Mouse (Mus musculus) forebrain, embryonic 14.5 days (tissue): Measurements from ENCODE around the gene Naaladl2. TPM values are rescaled to one million over a fixed set of nuclear protein-coding genes. Genes with fewer than 3 reads are reported as not detected.
"Not testable (repeated sequence)": the region's sequence is repeated elsewhere in the genome, so short reads cannot be mapped to it uniquely, and the experiment has no call there.

Experiments used
- ATAC-seq: fragments of 200-750 bp; cut with Nextera tagmentation; 2 replicates; pipeline ENCODE4 v1.8.0; 2017; ENCODE audit warnings: mild to moderate bottlenecking, moderate library complexity
- DNase-seq: peaks from one replicate; pipeline ENCODE4 v3.0.0-alpha.2; 2015; ENCODE audit warnings: low spot score
- H3K27ac ChIP-seq: fragments of 300-500 bp; sonication (generic); 2 replicates; pipeline ENCODE4 v1.5.1; 2014; ENCODE audit warnings: low read depth, mild to moderate bottlenecking, control low read depth, low read length, moderate library complexity
- H3K27me3 ChIP-seq: fragments of 300-500 bp; sonication (generic); replicated peaks from 2 replicates; pipeline ENCODE4 v1.6.1; 2014; ENCODE audit warnings: low read length, control low read depth, mixed read lengths; ENCODE audit not compliant: control insufficient read depth, insufficient read depth
- H3K36me3 ChIP-seq: fragments of 300-500 bp; sonication (generic); 2 replicates; pipeline ENCODE4 v1.6.1; 2014; ENCODE audit warnings: low read length, control low read depth; ENCODE audit not compliant: control insufficient read depth, insufficient read depth
- H3K4me1 ChIP-seq: fragments of 300-500 bp; sonication (generic); 2 replicates; pipeline ENCODE4 v1.6.1; 2014; ENCODE audit warnings: antibody characterized with exemption, low read length, control low read depth; ENCODE audit not compliant: control insufficient read depth, insufficient read depth
- H3K4me2 ChIP-seq: fragments of 300-500 bp; sonication (generic); 2 replicates; pipeline ENCODE4 v1.6.1; 2014; ENCODE audit warnings: mild to moderate bottlenecking, control low read depth, low read length
- H3K4me3 ChIP-seq: fragments of 300-500 bp; sonication (generic); 2 replicates; pipeline ENCODE4 v1.5.1; 2014; ENCODE audit warnings: low read depth, low read length, control low read depth
- H3K9ac ChIP-seq: fragments of 300-500 bp; sonication (generic); 2 replicates; pipeline ENCODE4 v1.6.1; 2014; ENCODE audit warnings: mild to moderate bottlenecking, low read length, control low read depth, moderate library complexity
- H3K9me3 ChIP-seq: fragments of 300-500 bp; sonication (generic); replicated peaks from 2 replicates; pipeline ENCODE4 v1.6.1; 2016; ENCODE audit warnings: low read length, control low read depth, mixed read lengths; ENCODE audit not compliant: control insufficient read depth
- WGBS: fragments of 180-500 bp; shearing (Covaris S2); extraction: QIAGEN DNeasy Blood & Tissue Kit; methylation state at CpG from one replicate; pipeline ENCODE4 v1.1.7; 2014; 5-methylcytosine and 5-hydroxymethylcytosine counted together
- polyA plus RNA-seq: library from polyadenylated mRNA; unstranded; fragments of >200 nt; fragmentation: Nextera tagmentation; extraction: Ambion mirVana; gene quantifications from 2 replicates; pipeline ENCODE4 v1.2.1, GENCODE M21; 2014

Naaladl2 gene
- polyA plus RNA-seq, 1 experiment from 2014 or later, result 0.30 TPM

GRCm38 (mm10) chr3:25010751-25011150 lies 133.3 kb downstream of the Naaladl2 start:
- Histone ChIP-seq H3K27ac (no peak overlapping the region), H3K4me1 (no peaks in the 10 kb centered on the region), H3K4me2 (no peak overlapping the region), H3K4me3 (no peak overlapping the region), H3K9ac (no peak overlapping the region), H3K36me3 (no peaks in the 10 kb centered on the region), H3K9me3 (no peaks in the 10 kb centered on the region), H3K27me3 (no peaks in the 10 kb centered on the region)
- DNase-seq (peak; percentile 54), ATAC-seq (peak; percentile 72; the same call in 1 of the 2 replicates)
- WGBS, result 55% methylated on average over 1 of the region's 1 CpGs

- H3K36me3 ChIP-seq, DNase-seq, H3K4me3 ChIP-seq, H3K27me3 ChIP-seq, H3K9me3 ChIP-seq, H3K4me2 ChIP-seq, ATAC-seq, H3K9ac ChIP-seq, H3K4me1 ChIP-seq, H3K27ac ChIP-seq: not testable (repeated sequence)
- 10% methylated on average over 2 of the region's 2 CpGs for WGBS
Measured at GRCm38 (mm10) chr3:25006802-25007201, 137.3 kb downstream of the Naaladl2 start.

- Histone ChIP-seq H3K27ac (no peak overlapping the region), H3K36me3 (no peaks in the 10 kb centered on the region), H3K27me3 (no peaks in the 10 kb centered on the region), H3K4me2 (no peak overlapping the region), H3K4me1 (no peaks in the 10 kb centered on the region), H3K9me3 (no peaks in the 10 kb centered on the region), H3K4me3 (no peak overlapping the region), H3K9ac (no peak overlapping the region)
- WGBS, result 16% methylated on average over 2 of the region's 2 CpGs
- peak; percentile 60; the same call in 1 of the 2 replicates for ATAC-seq
- peak; percentile 69 for DNase-seq
Measured at GRCm38 (mm10) chr3:24992577-24992976, 151.5 kb downstream of the Naaladl2 start.

GRCm38 (mm10) chr3:24992078-24992477 lies 152.0 kb downstream of the Naaladl2 start:
- 49% methylated on average over 3 of the region's 3 CpGs for WGBS
- no peak overlapping the region for H3K4me2 ChIP-seq
- H3K4me3 ChIP-seq, result no peak overlapping the region
- no peaks in the 10 kb centered on the region for H3K4me1 ChIP-seq
- ATAC-seq, result no peak
- DNase-seq, result no peak
- H3K36me3 ChIP-seq, result no peaks in the 10 kb centered on the region
- no peaks in the 10 kb centered on the region for H3K27me3 ChIP-seq
- H3K27ac ChIP-seq, result no peak overlapping the region
- H3K9ac ChIP-seq, result no peak overlapping the region
- no peaks in the 10 kb centered on the region for H3K9me3 ChIP-seq

GRCm38 (mm10) chr3:24982111-24982510 lies 161.9 kb downstream of the Naaladl2 start:
- no peaks in the 10 kb centered on the region for H3K27me3 ChIP-seq
- no peak overlapping the region for H3K27ac ChIP-seq
- H3K4me2 ChIP-seq, result no peak overlapping the region
- ATAC-seq (no peak), DNase-seq (no peak)
- H3K4me1 ChIP-seq, result no peaks in the 10 kb centered on the region
- no peaks in the 10 kb centered on the region for H3K36me3 ChIP-seq
- no peak overlapping the region for H3K4me3 ChIP-seq
- H3K9ac ChIP-seq, result no peak overlapping the region
- 68% methylated on average over 4 of the region's 4 CpGs for WGBS
- no peaks in the 10 kb centered on the region for H3K9me3 ChIP-seq

GRCm38 (mm10) chr3:24942170-24942569 lies 201.9 kb downstream of the Naaladl2 start:
- no peaks in the 10 kb centered on the region for H3K36me3 ChIP-seq
- ATAC-seq, result no peak

GRCm38 (mm10) chr3:24938507-24939182 lies 205.4 kb downstream of the Naaladl2 start:
- ATAC-seq (peak; percentile 88), DNase-seq (peak; percentile 63)
- Histone ChIP-seq H3K4me3 (no peak overlapping the region), H3K36me3 (no peaks in the 10 kb centered on the region), H3K9me3 (no peaks in the 10 kb centered on the region), H3K4me2 (no peak overlapping the region), H3K4me1 (no peaks in the 10 kb centered on the region), H3K27me3 (no peaks in the 10 kb centered on the region), H3K9ac (no peak overlapping the region), H3K27ac (no peak overlapping the region)
- WGBS, result 70% methylated on average over 5 of the region's 5 CpGs

More at GRCm38 (mm10) chr3:24942170-24942569, 201.9 kb downstream of the Naaladl2 start:
- Histone ChIP-seq H3K27ac (no peak overlapping the region), H3K9me3 (no peaks in the 10 kb centered on the region), H3K4me2 (no peak overlapping the region), H3K4me3 (no peak overlapping the region), H3K4me1 (no peaks in the 10 kb centered on the region), H3K9ac (no peak overlapping the region), H3K27me3 (no peaks in the 10 kb centered on the region)
- WGBS, result 94% methylated on average over 2 of the region's 2 CpGs
- no peak for DNase-seq

GRCm38 (mm10) chr3:24921811-24922210 lies 222.2 kb downstream of the Naaladl2 start:
- no peak overlapping the region for H3K4me2 ChIP-seq
- H3K4me1 ChIP-seq, result no peaks in the 10 kb centered on the region
- no peaks in the 10 kb centered on the region for H3K9me3 ChIP-seq
- no peak overlapping the region for H3K4me3 ChIP-seq
- no peak for ATAC-seq
- H3K9ac ChIP-seq, result no peak overlapping the region
- H3K27me3 ChIP-seq, result no peaks in the 10 kb centered on the region
- DNase-seq, result no peak
- H3K36me3 ChIP-seq, result no peaks in the 10 kb centered on the region
- WGBS, result 33% methylated on average over 2 of the region's 2 CpGs
- H3K27ac ChIP-seq, result no peak overlapping the region

GRCm38 (mm10) chr3:24921401-24921800 lies 222.7 kb downstream of the Naaladl2 start:
- no peak for DNase-seq
- H3K4me2 ChIP-seq, result no peak overlapping the region

More at GRCm38 (mm10) chr3:24921401-24921800, 222.7 kb downstream of the Naaladl2 start:
- no peaks in the 10 kb centered on the region for H3K36me3 ChIP-seq
- 64% methylated on average over 6 of the region's 6 CpGs for WGBS
- H3K27me3 ChIP-seq, result no peaks in the 10 kb centered on the region
- ATAC-seq, result no peak
- no peaks in the 10 kb centered on the region for H3K9me3 ChIP-seq
- H3K4me3 ChIP-seq, result no peak overlapping the region
- no peak overlapping the region for H3K9ac ChIP-seq
- no peak overlapping the region for H3K27ac ChIP-seq
- H3K4me1 ChIP-seq, result no peaks in the 10 kb centered on the region
